Comparison of ENCODE assay signal across 8 mouse cellular contexts in the genomic region with DNA sequence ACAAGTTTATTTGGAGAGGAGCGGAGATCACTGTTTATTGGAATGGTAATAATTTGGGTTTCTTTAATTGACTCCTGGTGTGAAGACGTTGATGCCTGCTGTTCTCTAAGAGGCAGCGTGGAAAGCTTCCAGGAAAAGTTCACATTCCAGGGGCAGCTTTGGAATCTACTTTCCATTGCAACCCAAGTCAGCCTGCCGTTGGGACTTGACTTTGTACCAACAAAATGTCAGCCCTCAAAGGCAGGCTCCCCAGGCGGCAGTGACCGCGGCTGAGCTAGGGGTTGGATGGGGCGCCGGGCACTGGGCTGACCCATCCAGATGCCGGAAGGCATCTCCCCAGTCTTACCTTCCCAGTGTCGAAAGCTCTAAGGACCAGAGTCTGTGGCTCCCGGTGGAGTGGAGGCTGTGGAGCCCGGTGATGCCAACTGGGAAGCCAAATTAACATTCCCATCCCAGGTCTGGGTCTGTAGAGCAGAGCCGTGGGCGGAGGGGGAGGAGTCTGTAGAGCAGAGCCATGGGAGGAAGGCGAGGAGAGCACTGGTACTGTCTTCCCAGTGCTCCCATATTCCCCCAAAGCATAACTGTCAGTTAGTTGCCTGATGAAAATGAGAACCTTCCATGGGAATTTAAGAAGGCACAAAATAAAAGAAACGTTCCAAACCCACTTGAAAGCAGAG. TPM values are rescaled to one million over a fixed set of nuclear protein-coding genes. Genes with fewer than 3 reads are reported as not detected.
DNase-seq lines count a peak whose midpoint lies in the region; ATAC-seq and TF ChIP-seq lines count a peak whose summit lies in the region.

No protein-coding gene starts in this region.

- H3K36me3 ChIP-seq in kidney, embryonic 14.5 days (ENCODE audit: control insufficient read depth, insufficient read depth, low read length): no peaks in the 10 kb centered on the region
- no peaks in the 10 kb centered on the region for H3K36me3 ChIP-seq in hindbrain, postnatal 0 days (ENCODE audit: insufficient read depth, low read length)
- H3K36me3 ChIP-seq in liver, postnatal 0 days (replicated peaks; ENCODE audit: insufficient read depth, low read length): no peaks in the 10 kb centered on the region

- TF ChIP-seq CTCF in hindbrain, postnatal 0 days (IDR thresholded peaks at IDR 0.05; ENCODE audit: low read depth): no peak
- TF ChIP-seq CTCF in liver, postnatal 0 days (IDR thresholded peaks at IDR 0.05; ENCODE audit: low read depth): no peak

- H3K9me3 ChIP-seq in kidney, embryonic 14.5 days (ENCODE audit: control insufficient read depth, low read length): no peaks in the 10 kb centered on the region
- no peaks in the 10 kb centered on the region for H3K9me3 ChIP-seq in hindbrain, postnatal 0 days (ENCODE audit: low read length)
- H3K9me3 ChIP-seq in liver, postnatal 0 days (ENCODE audit: low read length): no peaks in the 10 kb centered on the region

- no peak for ATAC-seq in kidney, embryonic 14.5 days (ENCODE audit: low FRiP score, low TSS enrichment)
- 0 out of 2 replicates have a peak, but pooled peaks have one; percentile 40 for ATAC-seq in hindbrain, postnatal 0 days
- ATAC-seq in liver, postnatal 0 days: no peak

- H3K27me3 ChIP-seq in kidney, embryonic 14.5 days (ENCODE audit: control insufficient read depth, insufficient read depth, low read length): no peaks in the 10 kb centered on the region
- H3K27me3 ChIP-seq in hindbrain, postnatal 0 days (ENCODE audit: insufficient read depth, low read length): no peaks in the 10 kb centered on the region
- no peaks in the 10 kb centered on the region for H3K27me3 ChIP-seq in liver, postnatal 0 days (ENCODE audit: insufficient read depth, low read length)

- H3K9ac ChIP-seq in kidney, embryonic 14.5 days (ENCODE audit: low read depth, low read length): no peak overlapping the region
- H3K9ac ChIP-seq in hindbrain, postnatal 0 days (replicated peaks; ENCODE audit: low read length): no peak overlapping the region
- H3K9ac ChIP-seq in liver, postnatal 0 days (replicated peaks): no peak overlapping the region

- DNase-seq in kidney, adult 11 months: peak; percentile 14
- DNase-seq in gastrocnemius, adult 8-10 months (ENCODE audit: low spot score in 2 of 2): peak; percentile 35 to 55
- peak; percentile 55 for DNase-seq in hindbrain, postnatal 0 days (ENCODE audit: low spot score)
- DNase-seq in lung, postnatal 14 days: peak; percentile 73
- DNase-seq in spleen, postnatal 10 days (ENCODE audit: low spot score in 2 of 2): no peak
- DNase-seq in ovary, adult 18-20 months (ENCODE audit: low spot score): no peak
- DNase-seq in liver, postnatal 0 days: no peak

- H3K4me1 ChIP-seq in kidney, embryonic 14.5 days (ENCODE audit: control insufficient read depth, insufficient read depth, low read length): peaks cover 5% of the 10 kb centered on the region; the same call in 1 of the 2 replicates
- no peaks in the 10 kb centered on the region for H3K4me1 ChIP-seq in hindbrain, postnatal 0 days (ENCODE audit: insufficient read depth, low read length)
- no peaks in the 10 kb centered on the region; the same call in 1 of the 2 replicates for H3K4me1 ChIP-seq in liver, postnatal 0 days (ENCODE audit: insufficient read depth)

- no peak overlapping the region for H3K27ac ChIP-seq in kidney, embryonic 14.5 days (ENCODE audit: low read depth, low read length)
- no peak overlapping the region for H3K27ac ChIP-seq in hindbrain, postnatal 0 days
- no peak overlapping the region for H3K27ac ChIP-seq in liver, postnatal 0 days (ENCODE audit: low read depth)

- TF ChIP-seq EP300 in liver, postnatal 0 days (IDR thresholded peaks at IDR 0.05; ENCODE audit: low read depth): no peak

- H3K4me3 ChIP-seq in kidney, embryonic 14.5 days (ENCODE audit: low read length): no peak overlapping the region
- H3K4me3 ChIP-seq in hindbrain, postnatal 0 days (ENCODE audit: low read length): no peak overlapping the region
- H3K4me3 ChIP-seq in liver, postnatal 0 days (ENCODE audit: low read depth, low read length): no peak overlapping the region

- H3K4me2 ChIP-seq in kidney, embryonic 14.5 days (replicated peaks; ENCODE audit: low read depth, low read length): no peak overlapping the region
- peak overlapping the region; percentile 14; the same call in 1 of the 2 replicates for H3K4me2 ChIP-seq in hindbrain, postnatal 0 days (ENCODE audit: low read depth, low read length)
- no peak overlapping the region for H3K4me2 ChIP-seq in liver, postnatal 0 days (ENCODE audit: low read depth, low read length)

- 41% methylated on average over 17 of the region's 17 CpGs for WGBS in kidney, embryonic 14.5 days
- 16% methylated on average over 17 of the region's 17 CpGs for WGBS in hindbrain, postnatal 0 days
- WGBS in liver, postnatal 0 days (ENCODE audit: insufficient replicate concordance): 61% methylated on average over 17 of the region's 17 CpGs

RNA-seq across cellular contexts. Expression of a gene that starts 7.5 kb away (rescaled TPM):
- 0.90 and 1.4 TPM in 2 replicates for polyA plus RNA-seq in kidney, embryonic 14.5 days (2014; fragmentation: Nextera tagmentation; extraction: Ambion mirVana)
- 1 to 10 TPM in 2 of 4 experiments, under 1 TPM in 2; 0.56 to 1.8 (median 0.90) TPM for total RNA-seq in gastrocnemius, adult 8-10 months (2022)
- total RNA-seq in hindbrain, postnatal 0 days (2014; rRNA removed): 9.7 and 12.5 TPM in 2 replicates
- polyA plus RNA-seq in hindbrain, postnatal 0 days (2015; fragmentation: Nextera tagmentation; extraction: Ambion mirVana): 11.9 and 13.9 TPM in 2 replicates
- polyA plus RNA-seq in liver, postnatal 0 days (2015; fragmentation: Nextera tagmentation; extraction: Ambion mirVana): not detected in 2 replicates

RNA-seq across cellular contexts. Expression of a gene that starts 26.4 kb away (rescaled TPM):
- 20.1 and 29.2 TPM in 2 replicates for polyA plus RNA-seq in kidney, embryonic 14.5 days (2014; fragmentation: Nextera tagmentation; extraction: Ambion mirVana)
- 10 to 100 TPM; 34.5 to 48.6 (median 42.6) TPM for total RNA-seq in gastrocnemius, adult 8-10 months (2022)
- 17.2 and 19.9 TPM in 2 replicates for total RNA-seq in hindbrain, postnatal 0 days (2014; rRNA removed)
- polyA plus RNA-seq in hindbrain, postnatal 0 days (2015; fragmentation: Nextera tagmentation; extraction: Ambion mirVana): 1.4 and 1.8 TPM in 2 replicates
- 0.76 and 0.99 TPM in 2 replicates for polyA plus RNA-seq in liver, postnatal 0 days (2015; fragmentation: Nextera tagmentation; extraction: Ambion mirVana)

Comparison
In these comparisons a context has a peak if more than half of its experiments do, and no peak if none do; other contexts are left out.
1. DNase-seq: peak in kidney, adult 11 months (single experiment), gastrocnemius, adult 8-10 months (2 of 2), hindbrain, postnatal 0 days (single experiment) and lung, postnatal 14 days (single experiment); none in spleen, postnatal 10 days (0 of 2), ovary, adult 18-20 months (single experiment) and liver, postnatal 0 days (single experiment).